Mouse (Mus musculus): ENCODE measurements around the gene 9130019O22Rik. TPM values are rescaled to one million over a fixed set of nuclear protein-coding genes. Genes with fewer than 3 reads are reported as not detected.
A peak's percentile ranks its signal among the peaks of the same experiment; 100 is the strongest.

The 9130019O22Rik gene
- polyA plus RNA-seq, 1 experiment from 2014 or later = 3.1 TPM

GRCm38 (mm10) chr7:127360265-127360664, 26.7 kb downstream of the 9130019O22Rik start:
- H3K4me2 ChIP-seq (replicated peaks; ENCODE audit: low read depth) = no peak overlapping the region
- TF ChIP-seq CTCF (IDR thresholded peaks at IDR 0.05; ENCODE audit: low read depth) (no peak), EP300 (optimal IDR thresholded peaks at IDR 0.05) (no peak)
- no peaks in the 10 kb centered on the region for H3K27me3 ChIP-seq (ENCODE audit: control insufficient read depth, insufficient read depth, low read length)
- ATAC-seq (ENCODE audit: low FRiP score, low TSS enrichment) = peak; percentile 81
- WGBS = 43% methylated on average over 4 of the region's 4 CpGs
- H3K4me3 ChIP-seq (ENCODE audit: low read depth, low read length) = no peak overlapping the region
- 0 out of 2 replicates have a peak, but pooled peaks cover 5% of the 10 kb centered on the region for H3K4me1 ChIP-seq (replicated peaks; ENCODE audit: control insufficient read depth, insufficient read depth)
- no peak for DNase-seq (ENCODE audit: low spot score)
- no peak overlapping the region for H3K9ac ChIP-seq (ENCODE audit: low read length)
- H3K27ac ChIP-seq (replicated peaks) = no peak overlapping the region
- H3K36me3 ChIP-seq (ENCODE audit: control insufficient read depth, insufficient read depth, low read length) = no peaks in the 10 kb centered on the region
- H3K9me3 ChIP-seq (ENCODE audit: control insufficient read depth, low read length) = no peaks in the 10 kb centered on the region

GRCm38 (mm10) chr7:127358472-127358871, 28.5 kb downstream of the 9130019O22Rik start:
- H3K36me3 ChIP-seq (ENCODE audit: control insufficient read depth, insufficient read depth, low read length) = no peaks in the 10 kb centered on the region
- ATAC-seq (ENCODE audit: low FRiP score, low TSS enrichment) = no peak
- WGBS = 62% methylated on average over 4 of the region's 4 CpGs

GRCm38 (mm10) chr7:127357871-127358270, 29.1 kb downstream of the 9130019O22Rik start:
- Histone ChIP-seq H3K4me1 (replicated peaks; ENCODE audit: control insufficient read depth, insufficient read depth) (no peaks in the 10 kb centered on the region), H3K9ac (ENCODE audit: low read length) (no peak overlapping the region), H3K4me2 (replicated peaks; ENCODE audit: low read depth) (no peak overlapping the region), H3K36me3 (ENCODE audit: control insufficient read depth, insufficient read depth, low read length) (no peaks in the 10 kb centered on the region), H3K27ac (replicated peaks) (no peak overlapping the region), H3K27me3 (ENCODE audit: control insufficient read depth, insufficient read depth, low read length) (no peaks in the 10 kb centered on the region), H3K9me3 (ENCODE audit: control insufficient read depth, low read length) (no peaks in the 10 kb centered on the region), H3K4me3 (ENCODE audit: low read depth, low read length) (no peak overlapping the region)
- no peak for ATAC-seq (ENCODE audit: low FRiP score, low TSS enrichment)
- DNase-seq (ENCODE audit: low spot score) = no peak
- no peak for TF ChIP-seq CTCF (IDR thresholded peaks at IDR 0.05; ENCODE audit: low read depth)
- no peak for TF ChIP-seq EP300 (optimal IDR thresholded peaks at IDR 0.05)
- 61% methylated on average over 2 of the region's 2 CpGs for WGBS

More at GRCm38 (mm10) chr7:127358472-127358871, 28.5 kb downstream of the 9130019O22Rik start:
- Histone ChIP-seq H3K4me1 (replicated peaks; ENCODE audit: control insufficient read depth, insufficient read depth) (0 out of 2 replicates have a peak, but pooled peaks cover 3% of the 10 kb centered on the region), H3K27me3 (ENCODE audit: control insufficient read depth, insufficient read depth, low read length) (no peaks in the 10 kb centered on the region), H3K4me2 (replicated peaks; ENCODE audit: low read depth) (no peak overlapping the region), H3K27ac (replicated peaks) (no peak overlapping the region), H3K9me3 (ENCODE audit: control insufficient read depth, low read length) (no peaks in the 10 kb centered on the region), H3K9ac (ENCODE audit: low read length) (no peak overlapping the region), H3K4me3 (ENCODE audit: low read depth, low read length) (no peak overlapping the region)
- no peak for DNase-seq (ENCODE audit: low spot score)
- TF ChIP-seq EP300 (optimal IDR thresholded peaks at IDR 0.05) (no peak), CTCF (IDR thresholded peaks at IDR 0.05; ENCODE audit: low read depth) (no peak)

- no peaks in the 10 kb centered on the region for H3K4me1 ChIP-seq (replicated peaks; ENCODE audit: control insufficient read depth, insufficient read depth)
- no peak overlapping the region for H3K9ac ChIP-seq (ENCODE audit: low read length)
- no peak overlapping the region for H3K27ac ChIP-seq (replicated peaks)
- no peak for DNase-seq (ENCODE audit: low spot score)
- WGBS = 49% methylated on average over 3 of the region's 3 CpGs
- no peak overlapping the region for H3K4me3 ChIP-seq (ENCODE audit: low read depth, low read length)
- no peaks in the 10 kb centered on the region for H3K27me3 ChIP-seq (ENCODE audit: control insufficient read depth, insufficient read depth, low read length)
- TF ChIP-seq CTCF (IDR thresholded peaks at IDR 0.05; ENCODE audit: low read depth) (no peak), EP300 (optimal IDR thresholded peaks at IDR 0.05) (no peak)
- H3K36me3 ChIP-seq (ENCODE audit: control insufficient read depth, insufficient read depth, low read length) = no peaks in the 10 kb centered on the region
- ATAC-seq (ENCODE audit: low FRiP score, low TSS enrichment) = no peak
- H3K9me3 ChIP-seq (ENCODE audit: control insufficient read depth, low read length) = no peaks in the 10 kb centered on the region
- H3K4me2 ChIP-seq (replicated peaks; ENCODE audit: low read depth) = no peak overlapping the region
Observed at GRCm38 (mm10) chr7:127355796-127356195, 31.2 kb downstream of the 9130019O22Rik start.

GRCm38 (mm10) chr7:127351230-127352004, 35.5 kb downstream of the 9130019O22Rik start:
- no peak overlapping the region for H3K9ac ChIP-seq (ENCODE audit: low read length)
- no peak overlapping the region for H3K4me2 ChIP-seq (replicated peaks; ENCODE audit: low read depth)
- H3K36me3 ChIP-seq (ENCODE audit: control insufficient read depth, insufficient read depth, low read length) = no peaks in the 10 kb centered on the region
- H3K4me3 ChIP-seq (ENCODE audit: low read depth, low read length) = no peak overlapping the region
- ATAC-seq (ENCODE audit: low FRiP score, low TSS enrichment) (no peak), DNase-seq (ENCODE audit: low spot score) (no peak)
- 82% methylated on average over 5 of the region's 5 CpGs for WGBS
- no peak for TF ChIP-seq CTCF (IDR thresholded peaks at IDR 0.05; ENCODE audit: low read depth)
- no peak for TF ChIP-seq EP300 (optimal IDR thresholded peaks at IDR 0.05)
- H3K27ac ChIP-seq (replicated peaks) = no peak overlapping the region
- H3K9me3 ChIP-seq (ENCODE audit: control insufficient read depth, low read length) = no peaks in the 10 kb centered on the region
- no peaks in the 10 kb centered on the region for H3K27me3 ChIP-seq (ENCODE audit: control insufficient read depth, insufficient read depth, low read length)
- peaks cover 3% of the 10 kb centered on the region; the same call in 1 of the 2 replicates for H3K4me1 ChIP-seq (replicated peaks; ENCODE audit: control insufficient read depth, insufficient read depth)

GRCm38 (mm10) chr7:127346676-127347075, 40.3 kb downstream of the 9130019O22Rik start:
- peak overlapping the region; percentile 79 for H3K4me2 ChIP-seq (replicated peaks; ENCODE audit: low read depth)
- peak overlapping the region; percentile 18; the same call in 1 of the 2 replicates for H3K9ac ChIP-seq (ENCODE audit: low read length)

More at GRCm38 (mm10) chr7:127346676-127347075, 40.3 kb downstream of the 9130019O22Rik start:
- TF ChIP-seq EP300 (optimal IDR thresholded peaks at IDR 0.05) = no peak
- TF ChIP-seq CTCF (IDR thresholded peaks at IDR 0.05; ENCODE audit: low read depth) = no peak
- no peaks in the 10 kb centered on the region for H3K9me3 ChIP-seq (ENCODE audit: control insufficient read depth, low read length)
- H3K4me1 ChIP-seq (replicated peaks; ENCODE audit: control insufficient read depth, insufficient read depth) = peaks cover 3% of the 10 kb centered on the region; the same call in 1 of the 2 replicates
- peak; percentile 65 for ATAC-seq (ENCODE audit: low FRiP score, low TSS enrichment)
- 13% methylated on average over 8 of the region's 8 CpGs for WGBS
- peak overlapping the region; percentile 93; the same call in 1 of the 2 replicates for H3K27ac ChIP-seq (replicated peaks)
- peak; percentile 89 for DNase-seq (ENCODE audit: low spot score)
- H3K27me3 ChIP-seq (ENCODE audit: control insufficient read depth, insufficient read depth, low read length) = no peaks in the 10 kb centered on the region
- H3K4me3 ChIP-seq (ENCODE audit: low read depth, low read length) = peak overlapping the region; percentile 86
- H3K36me3 ChIP-seq (ENCODE audit: control insufficient read depth, insufficient read depth, low read length) = peaks cover 3% of the 10 kb centered on the region; the same call in 1 of the 2 replicates
